Mouse (Mus musculus) hindbrain, embryonic 16.5 days (tissue): ENCODE measurements around the gene Gm10220. TPM values are rescaled to one million over a fixed set of nuclear protein-coding genes. Genes with fewer than 3 reads are reported as not detected.
"Not testable (repeated sequence)": the region's sequence is repeated elsewhere in the genome, so short reads cannot be mapped to it uniquely, and the experiment has no call there.

ENCODE experiments used
- ATAC-seq: fragments of 200-750 bp; cut with Nextera tagmentation; 2 replicates; pipeline ENCODE4 v1.8.0; 2017; ENCODE audit warnings: moderate TSS enrichment, moderate library complexity
- H3K27ac ChIP-seq: fragments of 300-500 bp; sonication (generic); 2 replicates; pipeline ENCODE4 v1.5.1; 2014; ENCODE audit warnings: low read depth, mild to moderate bottlenecking, control low read depth, low read length, moderate library complexity
- H3K27me3 ChIP-seq: fragments of 300-500 bp; sonication (generic); replicated peaks from 2 replicates; pipeline ENCODE4 v1.6.1; 2014; ENCODE audit warnings: low read length; ENCODE audit not compliant: control insufficient read depth, insufficient read depth
- H3K36me3 ChIP-seq: fragments of 300-500 bp; sonication (generic); 2 replicates; pipeline ENCODE4 v1.6.1; 2014; ENCODE audit warnings: mild to moderate bottlenecking, low read length, moderate library complexity, mixed read lengths; ENCODE audit not compliant: control insufficient read depth, insufficient read depth
- H3K4me1 ChIP-seq: fragments of 300-500 bp; sonication (generic); 2 replicates; pipeline ENCODE4 v1.6.1; 2014; ENCODE audit warnings: low read depth, low read length; ENCODE audit not compliant: control insufficient read depth, insufficient read depth
- H3K4me2 ChIP-seq: fragments of 300-500 bp; sonication (generic); 2 replicates; pipeline ENCODE4 v1.6.1; 2014; ENCODE audit warnings: mild to moderate bottlenecking, low read length, control low read depth, moderate library complexity
- H3K4me3 ChIP-seq: fragments of 300-500 bp; sonication (generic); 2 replicates; pipeline ENCODE4 v1.5.1; 2014; ENCODE audit warnings: mild to moderate bottlenecking, low read length, control low read depth, moderate library complexity
- H3K9ac ChIP-seq: fragments of 300-500 bp; sonication (generic); 2 replicates; pipeline ENCODE4 v1.6.1; 2014; ENCODE audit warnings: low read depth, mild to moderate bottlenecking, control low read depth, low read length, moderate library complexity
- H3K9me3 ChIP-seq: fragments of 300-500 bp; sonication (generic); 2 replicates; pipeline ENCODE4 v1.6.1; 2014; ENCODE audit warnings: mild to moderate bottlenecking, low read length, moderate library complexity; ENCODE audit not compliant: control insufficient read depth
- WGBS: fragments of 180-500 bp; shearing (Covaris S2); extraction: QIAGEN DNeasy Blood & Tissue Kit; methylation state at CpG from one replicate; pipeline ENCODE4 v1.1.7; 2014; 5-methylcytosine and 5-hydroxymethylcytosine counted together
- polyA plus RNA-seq: library from polyadenylated mRNA; unstranded; fragments of >200 nt; fragmentation: Nextera tagmentation; extraction: Ambion mirVana; gene quantifications from 2 replicates; pipeline ENCODE4 v1.2.1, GENCODE M21; 2015

Gm10220 gene
- 0.12 and 0.15 TPM in 2 replicates for polyA plus RNA-seq

- WGBS, result no CpG with 5 or more reads among the region's 3 CpGs
- ATAC-seq, H3K9me3 ChIP-seq, H3K27ac ChIP-seq, H3K4me3 ChIP-seq, H3K36me3 ChIP-seq, H3K27me3 ChIP-seq, H3K4me2 ChIP-seq, H3K4me1 ChIP-seq, H3K9ac ChIP-seq: not testable (repeated sequence)
These were observed at the start of gene Gm10220 for GRCm38 (mm10) chr5:26121321-26121720. Gm10220 (minus strand) TSS chr5:26121421.

DNA sequence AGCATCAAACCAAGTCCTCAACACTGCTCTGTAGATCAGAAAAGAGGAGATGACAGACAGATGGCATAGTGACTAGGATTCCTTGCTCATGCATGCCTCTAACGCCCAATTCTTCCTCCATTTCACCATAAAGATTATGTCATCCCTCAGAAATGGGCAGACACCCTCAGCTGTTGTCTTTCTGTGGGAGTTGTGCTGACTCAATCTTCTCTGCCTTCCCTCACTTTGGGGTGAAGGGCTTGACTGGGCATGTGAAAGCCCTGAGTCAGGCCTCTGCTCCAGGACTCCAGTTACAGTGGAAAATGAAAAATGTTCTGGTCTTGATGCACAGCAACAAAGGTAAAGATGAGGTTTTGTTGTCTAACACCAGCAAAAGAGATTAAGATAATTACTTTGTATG is 48.6 kb upstream of the Gm10220 start:
- Histone ChIP-seq H3K27ac (no peak overlapping the region), H3K9ac (no peak overlapping the region), H3K9me3 (no peaks in the 10 kb centered on the region), H3K27me3 (no peaks in the 10 kb centered on the region), H3K36me3 (no peaks in the 10 kb centered on the region), H3K4me1 (no peaks in the 10 kb centered on the region), H3K4me2 (no peak overlapping the region), H3K4me3 (no peak overlapping the region)
- no peak for ATAC-seq
- WGBS, result 92% methylated on average over 1 of the region's 1 CpGs

DNA sequence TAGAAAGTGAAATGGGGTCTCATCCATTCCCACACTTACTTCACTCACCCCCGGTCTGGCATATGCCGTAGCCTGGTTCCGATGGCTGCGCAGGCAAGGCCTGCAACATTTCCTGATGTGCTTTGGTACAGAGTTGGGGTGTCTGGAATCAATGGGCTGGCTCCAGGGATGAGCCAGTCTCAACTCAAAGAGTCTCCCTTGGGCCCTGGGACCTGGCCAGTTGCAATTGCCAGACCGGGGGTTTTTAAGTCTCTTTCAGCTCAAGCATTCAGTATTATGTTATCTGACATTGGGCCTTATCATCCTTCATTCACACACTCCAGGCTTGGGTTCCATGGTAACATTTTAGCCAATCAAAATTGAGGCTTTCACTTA is 44.6 kb upstream of the Gm10220 start:
- no peaks in the 10 kb centered on the region for H3K4me1 ChIP-seq
- no peaks in the 10 kb centered on the region for H3K36me3 ChIP-seq
- 88% methylated on average over 5 of the region's 5 CpGs for WGBS
- no peaks in the 10 kb centered on the region for H3K27me3 ChIP-seq
- peaks cover 4% of the 10 kb centered on the region; the same call in 1 of the 2 replicates for H3K9me3 ChIP-seq
- no peak overlapping the region for H3K4me3 ChIP-seq
- H3K4me2 ChIP-seq, result no peak overlapping the region
- ATAC-seq, result no peak
- H3K9ac ChIP-seq, result no peak overlapping the region
- H3K27ac ChIP-seq, result no peak overlapping the region

GRCm38 (mm10) chr5:26165036-26165790 is 44.0 kb upstream of the Gm10220 start:
- no peak for ATAC-seq
- no peak overlapping the region for H3K9ac ChIP-seq
- no peak overlapping the region for H3K4me2 ChIP-seq
- H3K36me3 ChIP-seq, result no peaks in the 10 kb centered on the region
- H3K4me1 ChIP-seq, result no peaks in the 10 kb centered on the region
- no peak overlapping the region for H3K27ac ChIP-seq
- WGBS, result 83% methylated on average over 8 of the region's 8 CpGs
- no peak overlapping the region for H3K4me3 ChIP-seq
- no peaks in the 10 kb centered on the region for H3K27me3 ChIP-seq
- peaks cover 4% of the 10 kb centered on the region; the same call in 1 of the 2 replicates for H3K9me3 ChIP-seq

DNA sequence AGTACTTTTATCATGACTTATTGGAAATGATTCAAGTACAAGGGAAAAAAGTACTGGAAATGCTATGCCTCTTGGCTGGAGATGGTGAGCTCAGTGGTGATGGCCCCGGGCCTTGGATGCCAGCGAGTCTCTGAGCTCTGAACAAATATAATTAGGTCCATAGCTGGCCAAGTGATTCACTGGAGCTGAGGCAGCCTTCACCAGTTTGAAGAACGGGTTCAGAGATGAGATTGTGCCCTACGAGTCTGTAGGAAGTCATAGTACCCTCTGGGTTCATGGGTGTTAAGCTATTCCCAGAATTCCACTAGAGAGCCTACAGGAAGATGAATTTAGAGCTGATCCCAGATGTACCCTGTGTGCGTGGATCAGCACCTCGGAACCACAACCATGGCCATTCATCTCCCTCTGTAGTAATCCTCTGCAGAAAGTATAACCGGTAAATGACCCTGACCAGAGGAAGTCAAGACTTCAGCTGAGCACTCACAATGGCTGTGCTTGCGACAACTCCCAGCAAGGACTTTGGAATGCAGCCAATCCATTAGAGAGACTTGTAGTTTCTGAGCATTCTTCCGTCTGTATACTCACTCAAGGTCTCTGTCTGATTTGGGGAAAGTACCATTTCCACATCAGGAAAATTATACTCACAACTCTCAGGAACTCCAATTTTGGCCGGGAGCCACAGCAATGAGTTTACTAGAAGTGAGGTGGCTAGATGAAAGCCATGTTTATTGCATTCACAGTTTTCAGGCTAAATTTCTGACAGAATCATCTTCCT is 36.4 kb upstream of the Gm10220 start:
- no peaks in the 10 kb centered on the region for H3K36me3 ChIP-seq
- no peak overlapping the region for H3K27ac ChIP-seq
- no peaks in the 10 kb centered on the region for H3K4me1 ChIP-seq
- no peak overlapping the region for H3K9ac ChIP-seq
- no peak overlapping the region for H3K4me2 ChIP-seq
- H3K4me3 ChIP-seq, result no peak overlapping the region
- no peaks in the 10 kb centered on the region for H3K9me3 ChIP-seq
- no peaks in the 10 kb centered on the region for H3K27me3 ChIP-seq
- 75% methylated on average over 10 of the region's 10 CpGs for WGBS
- no peak for ATAC-seq

GRCm38 (mm10) chr5:26142891-26143290 is 21.7 kb upstream of the Gm10220 start:
- 60% methylated on average over 6 of the region's 6 CpGs for WGBS
- Histone ChIP-seq H3K9me3 (no peaks in the 10 kb centered on the region), H3K4me1 (no peaks in the 10 kb centered on the region; the same call in 1 of the 2 replicates), H3K36me3 (no peaks in the 10 kb centered on the region), H3K9ac (no peak overlapping the region), H3K4me2 (no peak overlapping the region), H3K4me3 (no peak overlapping the region), H3K27me3 (no peaks in the 10 kb centered on the region), H3K27ac (no peak overlapping the region)
- peak; percentile 79 for ATAC-seq

GRCm38 (mm10) chr5:26105262-26105661 is 16.0 kb downstream of the Gm10220 start, which contains the start of gene 5031410I06Rik:
5031410I06Rik (minus strand) TSS chr5:26105362.
- no CpG with 5 or more reads among the region's 3 CpGs for WGBS
- not testable (repeated sequence) for H3K4me3 ChIP-seq, H3K36me3 ChIP-seq, H3K4me2 ChIP-seq, H3K27me3 ChIP-seq, H3K4me1 ChIP-seq, H3K9me3 ChIP-seq, H3K9ac ChIP-seq, H3K27ac ChIP-seq, ATAC-seq

- H3K9ac ChIP-seq, H3K4me3 ChIP-seq, ATAC-seq, H3K27me3 ChIP-seq, H3K9me3 ChIP-seq, H3K4me1 ChIP-seq, H3K36me3 ChIP-seq, H3K27ac ChIP-seq, H3K4me2 ChIP-seq: not testable (repeated sequence)
- WGBS, result 69% methylated on average over 1 of the region's 1 CpGs
These were observed 32.0 kb downstream of the Gm10220 start, which contains the start of gene Gm10471 for GRCm38 (mm10) chr5:26089191-26089590. Gm10471 (minus strand) TSS chr5:26089291.

DNA sequence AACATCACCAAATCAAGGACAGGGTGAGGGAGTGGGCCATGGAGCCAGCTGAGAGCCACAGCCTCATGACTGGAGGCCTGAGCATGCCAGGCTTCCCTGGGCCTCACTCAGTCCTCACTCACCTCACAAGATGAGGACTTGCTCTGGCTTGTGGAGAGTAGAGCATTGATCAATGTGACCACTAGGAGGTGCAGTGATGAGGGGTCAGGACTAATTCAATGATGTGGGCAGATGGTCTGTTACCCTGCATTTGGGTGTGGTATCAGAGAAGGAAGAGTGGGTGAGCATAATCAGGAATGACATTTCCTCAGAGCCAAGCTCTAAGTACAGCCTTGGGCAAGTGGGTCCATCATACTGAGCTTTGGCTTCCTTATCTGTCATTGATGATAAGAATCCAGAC is 42.2 kb downstream of the Gm10220 start:
- not testable (repeated sequence) for H3K27ac ChIP-seq, ATAC-seq, H3K4me2 ChIP-seq

More for the DNA sequence above, 42.2 kb downstream of the Gm10220 start:
- not testable (repeated sequence) for H3K4me1 ChIP-seq, H3K9ac ChIP-seq, H3K4me3 ChIP-seq, H3K9me3 ChIP-seq, H3K36me3 ChIP-seq, H3K27me3 ChIP-seq
